Mouse (Mus musculus): Measurements from ENCODE around the gene Ccdc180.

Gene Ccdc180

DNA sequence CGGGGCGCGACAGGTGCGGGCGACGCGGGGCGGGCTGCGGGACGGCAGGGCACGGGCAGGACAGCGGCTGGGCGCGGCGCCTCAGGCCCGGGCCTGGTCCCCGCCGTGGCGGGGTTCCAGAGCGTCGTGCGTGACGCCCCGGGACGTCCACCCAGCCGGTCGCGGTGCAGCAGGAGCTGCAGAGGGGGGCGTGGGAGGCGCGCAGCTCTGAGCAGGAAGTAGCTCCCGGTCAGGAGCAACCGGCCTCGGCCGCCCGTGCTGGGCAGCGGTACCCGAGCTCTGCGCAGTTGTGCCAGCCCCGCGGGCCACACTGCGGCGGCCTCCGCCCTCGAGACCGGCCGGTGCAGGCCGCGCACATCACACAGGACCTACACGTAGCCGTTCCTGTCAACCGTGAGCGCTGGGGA, 82.3 kb downstream of the Ccdc180 start:
- peak; percentile 73 to 86 for DNase-seq

DNA sequence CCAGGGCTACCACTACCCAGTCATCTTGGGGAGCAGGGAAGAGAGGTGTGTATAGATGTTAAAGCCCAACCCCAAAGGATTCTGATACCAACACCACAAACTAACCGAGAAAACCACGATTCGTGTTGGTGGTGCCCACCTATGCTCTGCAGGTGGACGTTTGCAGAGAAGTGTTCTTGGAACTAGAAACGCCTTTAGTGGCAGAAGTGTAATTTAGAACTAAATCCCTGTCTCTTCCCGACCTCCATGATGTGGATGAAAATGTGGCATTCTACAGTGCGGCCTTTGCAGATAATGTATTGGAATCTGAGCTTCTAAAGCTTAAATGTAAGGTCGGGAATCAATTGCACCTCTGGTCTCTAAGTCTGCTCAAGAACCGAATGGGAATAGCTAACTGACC, 82.8 kb downstream of the Ccdc180 start:
- DNase-seq, result peak in 1 of 2 experiments; percentile 6

GRCm38 (mm10) chr4:45976931-45977667, 87.0 kb downstream of the Ccdc180 start:
- no peak for DNase-seq

DNA sequence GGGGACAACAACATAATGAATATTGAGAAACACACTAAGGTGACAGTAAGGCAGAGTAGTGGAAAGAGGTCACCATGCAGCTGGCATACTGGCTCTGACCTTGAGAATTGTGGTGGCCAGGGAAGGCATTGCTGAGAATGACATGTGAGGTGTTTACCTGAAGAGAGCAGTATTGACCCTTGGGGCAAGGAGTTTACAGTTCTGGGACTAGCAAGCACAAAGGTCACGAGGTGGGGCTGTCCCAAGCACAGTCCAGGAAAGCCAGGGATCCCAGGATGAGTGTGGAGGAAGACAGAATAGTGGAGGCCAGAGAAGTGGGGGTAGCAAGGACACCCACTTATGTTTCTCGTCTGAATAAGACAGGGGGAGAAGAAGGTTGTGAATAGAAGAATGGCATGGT, 89.8 kb downstream of the Ccdc180 start:
- DNase-seq, result no peak

DNA sequence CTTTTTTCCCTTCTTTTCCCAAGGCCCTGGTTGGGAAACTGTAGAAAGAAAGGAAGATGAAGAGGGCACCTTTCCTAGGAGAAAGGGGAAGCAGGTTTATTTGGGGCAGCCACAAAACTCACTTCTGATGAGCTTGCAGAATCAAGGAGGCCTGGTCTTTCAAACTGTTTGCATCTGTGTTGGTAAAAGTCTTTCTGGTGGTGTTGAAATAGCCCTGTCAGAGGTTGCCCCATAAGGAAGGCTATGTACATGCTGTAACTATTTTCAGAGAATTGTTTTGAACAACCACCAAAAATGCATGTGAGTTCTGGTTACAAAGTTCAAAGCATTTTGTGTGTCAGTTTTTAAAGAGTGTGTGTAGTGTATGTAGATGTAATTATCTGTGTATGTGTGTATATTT, 91.0 kb downstream of the Ccdc180 start:
- DNase-seq, result no peak

GRCm38 (mm10) chr4:45990427-45991135, 100.5 kb downstream of the Ccdc180 start:
- DNase-seq, result no peak

- no peak for DNase-seq
Observed at GRCm38 (mm10) chr4:45998536-45998935, 108.4 kb downstream of the Ccdc180 start.
